Mouse (Mus musculus) mature B cell (primary cell): ENCODE measurements around the gene Upp1.

Experiments
- in situ Hi-C: fragments of 300-500 bp; cut with MboI; formaldehyde crosslinking; loops from 2 replicates; pipeline ENCODE4 v1.14.3; 2019

Upp1 gene

GRCm38 (mm10) chr11:9159953-9160352 is 42.0 kb downstream of the Upp1 start:
- in situ Hi-C loops = no loop called here

DNA sequence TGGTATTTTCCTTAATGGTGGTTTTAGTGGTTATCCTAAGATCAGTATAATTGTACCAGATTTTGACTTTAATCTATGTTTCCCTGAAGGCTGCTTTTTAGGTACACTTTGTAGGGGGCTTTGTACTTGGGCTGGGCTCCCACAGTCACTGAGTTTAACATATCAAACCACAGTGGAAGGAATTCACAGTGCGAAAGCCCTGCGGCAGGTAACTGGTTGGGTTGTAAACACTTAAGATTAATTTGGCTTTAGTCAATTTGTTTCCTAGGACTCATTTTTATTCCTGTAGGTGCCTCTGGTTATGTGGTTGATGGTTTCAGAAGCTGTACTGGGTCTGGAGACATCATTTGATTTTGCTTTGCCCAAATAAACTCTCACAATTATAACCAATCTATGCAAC is 49.4 kb downstream of the Upp1 start:
- in situ Hi-C loops = no loop called here

DNA sequence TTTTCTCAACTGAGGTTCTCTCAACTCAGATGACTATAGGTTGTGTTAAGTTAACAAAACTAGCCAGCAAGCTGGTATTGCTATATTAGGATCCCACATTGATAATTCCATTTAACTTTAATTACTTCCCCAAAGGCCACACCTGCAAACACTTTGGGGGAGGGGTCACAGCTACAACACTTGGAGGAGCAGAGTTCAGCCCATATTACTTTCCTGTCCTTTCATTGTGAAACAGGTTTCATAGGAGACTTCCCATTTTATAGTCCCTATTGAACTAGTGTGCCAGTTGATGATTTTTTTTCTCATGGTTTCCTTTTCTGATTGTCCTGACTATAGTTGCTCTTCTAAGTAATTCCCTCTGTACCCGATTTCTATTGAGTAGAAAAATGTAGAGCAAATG is 63.6 kb downstream of the Upp1 start:
- in situ Hi-C loops = no loop called here
